Comparison of ENCODE assay signal across 30 mouse cellular contexts in genomic region chr1:137831284-137831683, GRCm38 (mm10).
DNase-seq lines count a peak whose midpoint lies in the region; ATAC-seq and TF ChIP-seq lines count a peak whose summit lies in the region.
"Had no signal": no experiment of that assay in that cellular context is flagged by ENCODE, and none has a peak within 500 bp of the region (broad histone marks: within the 10 kb centered on the region; RNA-seq: fewer than 3 reads in every experiment).

No protein-coding gene starts in this region.

- H3K9ac ChIP-seq in forebrain, postnatal 0 days: no peak overlapping the region
- H3K9ac ChIP-seq in forebrain, embryonic 12.5 days: no peak overlapping the region
- no peak overlapping the region for H3K9ac ChIP-seq in heart, embryonic 16.5 days (ENCODE audit: low read length)
- no peak overlapping the region for H3K9ac ChIP-seq in lung, postnatal 0 days (replicated peaks; ENCODE audit: low read depth)
- H3K9ac ChIP-seq: embryonic facial prominence, embryonic 12.5 days; forebrain, embryonic 13.5 days; intestine, embryonic 15.5 days; limb, embryonic 12.5 days; liver, postnatal 0 days; midbrain, embryonic 13.5 days; neural tube, embryonic 12.5 days had no signal

- no peaks in the 10 kb centered on the region for H3K4me1 ChIP-seq in forebrain, postnatal 0 days (ENCODE audit: insufficient read depth)
- H3K4me1 ChIP-seq in forebrain, embryonic 12.5 days: no peaks in the 10 kb centered on the region
- H3K4me1 ChIP-seq in heart, embryonic 16.5 days (ENCODE audit: control insufficient read depth, insufficient read depth, low read length): peaks cover 7% of the 10 kb centered on the region; the same call in 1 of the 2 replicates
- H3K4me1 ChIP-seq in lung, adult 2 months (ENCODE audit: control insufficient read depth, insufficient read depth, low read length): no peaks in the 10 kb centered on the region
- no peaks in the 10 kb centered on the region for H3K4me1 ChIP-seq in lung, postnatal 0 days (ENCODE audit: insufficient read depth, low read depth, low read length)
- H3K4me1 ChIP-seq: embryonic facial prominence, embryonic 12.5 days; forebrain, embryonic 13.5 days; hindbrain, embryonic 10.5 days; intestine, embryonic 15.5 days; midbrain, embryonic 13.5 days; neural tube, embryonic 12.5 days had no signal

- TF ChIP-seq CTCF in forebrain, postnatal 0 days (IDR thresholded peaks at IDR 0.05; ENCODE audit: low read depth): no peak
- TF ChIP-seq CTCF in lung, adult 2 months (IDR thresholded peaks at IDR 0.05; ENCODE audit: insufficient read depth, low read length): no peak
- no peak for TF ChIP-seq CTCF in lung, postnatal 0 days (IDR thresholded peaks at IDR 0.05)

- H3K4me2 ChIP-seq in forebrain, postnatal 0 days (ENCODE audit: low read depth): no peak overlapping the region
- no peak overlapping the region for H3K4me2 ChIP-seq in forebrain, embryonic 12.5 days
- no peak overlapping the region for H3K4me2 ChIP-seq in heart, embryonic 16.5 days (ENCODE audit: low read depth, low read length)
- no peak overlapping the region for H3K4me2 ChIP-seq in lung, postnatal 0 days (replicated peaks; ENCODE audit: low read depth, low read length)
- H3K4me2 ChIP-seq: embryonic facial prominence, embryonic 12.5 days; forebrain, embryonic 13.5 days; intestine, embryonic 15.5 days; limb, embryonic 12.5 days; liver, embryonic 11.5 days; midbrain, embryonic 13.5 days; neural tube, embryonic 12.5 days had no signal

- no peak for ATAC-seq in forebrain, postnatal 0 days
- no peak for ATAC-seq in forebrain, embryonic 12.5 days (ENCODE audit: low FRiP score)
- ATAC-seq in heart, embryonic 16.5 days (replicated peaks; ENCODE audit: extremely low read depth, insufficient read depth, low FRiP score): 0 out of 2 replicates have a peak, but pooled peaks have one; percentile 67
- no peak for ATAC-seq in lung, postnatal 0 days
- ATAC-seq: CD4-positive, CD25-positive, alpha-beta regulatory T cell, adult 4 months; forebrain, embryonic 13.5 days; hindbrain, embryonic 16.5 days; intestine, embryonic 15.5 days; liver, postnatal 0 days; midbrain, embryonic 13.5 days had no signal

- no peak for TF ChIP-seq EP300 in lung, postnatal 0 days (IDR thresholded peaks at IDR 0.05)

- H3K9me3 ChIP-seq in forebrain, postnatal 0 days (ENCODE audit: low read length): no peaks in the 10 kb centered on the region
- H3K9me3 ChIP-seq in forebrain, embryonic 12.5 days: no peaks in the 10 kb centered on the region
- no peaks in the 10 kb centered on the region for H3K9me3 ChIP-seq in heart, embryonic 16.5 days (replicated peaks; ENCODE audit: control insufficient read depth, low read length)
- no peaks in the 10 kb centered on the region for H3K9me3 ChIP-seq in lung, postnatal 0 days (ENCODE audit: low read length)
- H3K9me3 ChIP-seq: embryonic facial prominence, embryonic 12.5 days; forebrain, embryonic 13.5 days; hindbrain, embryonic 10.5 days; intestine, embryonic 15.5 days; limb, embryonic 12.5 days; midbrain, embryonic 13.5 days; neural tube, embryonic 12.5 days had no signal

- no peaks in the 10 kb centered on the region for H3K27me3 ChIP-seq in forebrain, postnatal 0 days (ENCODE audit: insufficient read depth, low read length)
- H3K27me3 ChIP-seq in forebrain, embryonic 12.5 days: no peaks in the 10 kb centered on the region
- H3K27me3 ChIP-seq in heart, embryonic 16.5 days (ENCODE audit: control insufficient read depth, insufficient read depth, low read length): no peaks in the 10 kb centered on the region
- H3K27me3 ChIP-seq in splenic B cell, adult 2 months (ENCODE audit: control insufficient read depth, insufficient read depth, low read length, poor library complexity, severe bottlenecking): no peaks in the 10 kb centered on the region
- H3K27me3 ChIP-seq in lung, postnatal 0 days (replicated peaks; ENCODE audit: insufficient read depth, low read length): no peaks in the 10 kb centered on the region
- H3K27me3 ChIP-seq: embryonic facial prominence, embryonic 12.5 days; forebrain, embryonic 13.5 days; intestine, embryonic 15.5 days; limb, embryonic 12.5 days; midbrain, embryonic 13.5 days; neural tube, embryonic 12.5 days had no signal

- peak; percentile 4 for DNase-seq in forebrain, postnatal 0 days
- DNase-seq in thymus, postnatal 0 days (ENCODE audit: low spot score): peak; percentile 42
- DNase-seq in thymus, adult 18-20 months: no peak
- peak; percentile 10 for DNase-seq in splenic B cell, adult 2 months (ENCODE audit: low read depth, low spot score)
- no peak for DNase-seq in lung, adult 2 months
- DNase-seq in lung, postnatal 0 days (ENCODE audit: low spot score): no peak
- DNase-seq: adrenal gland, postnatal 14 days; cerebellum, adult 8-10 months; gastrocnemius, postnatal 10 days; kidney, adult 9 months; kidney, postnatal 25 days; layer of hippocampus, postnatal 36 days; liver, postnatal 0 days; lung, postnatal 14 days; retina, postnatal 1 day; thymus, postnatal 36 days had no signal

- no peak overlapping the region for H3K27ac ChIP-seq in forebrain, postnatal 0 days (ENCODE audit: low read depth, low read length)
- no peak overlapping the region for H3K27ac ChIP-seq in forebrain, embryonic 12.5 days
- peak overlapping the region; percentile 63 for H3K27ac ChIP-seq in heart, embryonic 16.5 days (ENCODE audit: low read length)
- H3K27ac ChIP-seq in lung, postnatal 0 days (ENCODE audit: low read length): no peak overlapping the region
- H3K27ac ChIP-seq: embryonic facial prominence, embryonic 12.5 days; forebrain, embryonic 13.5 days; hindbrain, embryonic 10.5 days; intestine, embryonic 15.5 days; layer of hippocampus, adult 2 months; limb, embryonic 12.5 days; midbrain, embryonic 13.5 days; neural tube, embryonic 12.5 days had no signal

- H3K4me3 ChIP-seq in forebrain, postnatal 0 days (ENCODE audit: low read depth, low read length): no peak overlapping the region
- H3K4me3 ChIP-seq in forebrain, embryonic 12.5 days (replicated peaks): no peak overlapping the region
- H3K4me3 ChIP-seq in heart, embryonic 16.5 days (ENCODE audit: low read length): no peak overlapping the region
- H3K4me3 ChIP-seq in lung, adult 2 months (replicated peaks; ENCODE audit: extremely low read depth, low read depth, low read length): no peak overlapping the region
- H3K4me3 ChIP-seq in lung, postnatal 0 days (ENCODE audit: low read depth, low read length): no peak overlapping the region
- H3K4me3 ChIP-seq: embryonic facial prominence, embryonic 12.5 days; erythroblast, embryonic 14.5 days; forebrain, embryonic 13.5 days; hindbrain, embryonic 10.5 days; intestine, embryonic 15.5 days; layer of hippocampus, adult 2 months; limb, embryonic 12.5 days; midbrain, embryonic 13.5 days; neural tube, embryonic 12.5 days had no signal

- WGBS in forebrain, postnatal 0 days: 73% methylated on average over 4 of the region's 4 CpGs
- 85% methylated on average over 4 of the region's 4 CpGs for whole genome bisulfite sequencing in forebrain, embryonic 12.5 days
- 34% methylated on average over 4 of the region's 4 CpGs for WGBS in heart, embryonic 16.5 days
- WGBS in lung, adult 2 months: 49% methylated on average over 4 of the region's 4 CpGs
- 42% methylated on average over 4 of the region's 4 CpGs for WGBS in lung, postnatal 0 days

- TF ChIP-seq POLR2A in lung, adult 2 months (IDR thresholded peaks at IDR 0.05; ENCODE audit: borderline replicate concordance, extremely low read depth, low read depth, low read length): no peak

- H3K36me3 ChIP-seq in forebrain, postnatal 0 days (ENCODE audit: insufficient read depth): no peaks in the 10 kb centered on the region
- no peaks in the 10 kb centered on the region for H3K36me3 ChIP-seq in forebrain, embryonic 12.5 days (replicated peaks)
- no peaks in the 10 kb centered on the region for H3K36me3 ChIP-seq in heart, embryonic 16.5 days (ENCODE audit: control insufficient read depth, insufficient read depth)
- H3K36me3 ChIP-seq in splenic B cell, adult 2 months (ENCODE audit: control insufficient read depth, insufficient read depth, low read length, poor library complexity, severe bottlenecking): no peaks in the 10 kb centered on the region
- H3K36me3 ChIP-seq in lung, postnatal 0 days (ENCODE audit: insufficient read depth, low read length): no peaks in the 10 kb centered on the region
- H3K36me3 ChIP-seq: embryonic facial prominence, embryonic 12.5 days; hindbrain, embryonic 10.5 days; intestine, embryonic 15.5 days; limb, embryonic 12.5 days; midbrain, embryonic 13.5 days; neural tube, embryonic 12.5 days had no signal

Comparison
In these comparisons a context has a peak if more than half of its experiments do, and no peak if none do; other contexts are left out.
1. DNase-seq: peak in forebrain, postnatal 0 days (single experiment), thymus, postnatal 0 days (single experiment) and splenic B cell, adult 2 months (single experiment); none in thymus, adult 18-20 months (0 of 2), lung, adult 2 months (single experiment) and lung, postnatal 0 days (single experiment).